Mouse (Mus musculus) kidney, embryonic 14.5 days (tissue): ENCODE measurements at regions not wholly inside any gene's neighbourhood (a gene's known extent, or its start where the extent isn't known, plus 50 kb on each side); places are given as distances from the start of the nearest gene placed in this dataset.

Experiments used
- ATAC-seq: fragments of 200-750 bp; cut with Nextera tagmentation; 2 replicates; pipeline ENCODE4 v1.8.0; 2017; ENCODE audit warnings: moderate number of reproducible peaks, mild to moderate bottlenecking, moderate TSS enrichment, moderate library complexity; ENCODE audit not compliant: low FRiP score, low TSS enrichment
- H3K27ac ChIP-seq: fragments of 300-500 bp; sonication (generic); 2 replicates; pipeline ENCODE4 v1.5.1; 2014; ENCODE audit warnings: low read depth, mild to moderate bottlenecking, low read length, moderate library complexity, mixed read lengths
- H3K27me3 ChIP-seq: fragments of 300-500 bp; sonication (generic); 2 replicates; pipeline ENCODE4 v1.6.1; 2014; ENCODE audit warnings: mild to moderate bottlenecking, low read length; ENCODE audit not compliant: control insufficient read depth, insufficient read depth
- H3K36me3 ChIP-seq: fragments of 300-500 bp; sonication (generic); 2 replicates; pipeline ENCODE4 v1.6.1; 2014; ENCODE audit warnings: low read length, mixed read lengths; ENCODE audit not compliant: control insufficient read depth, insufficient read depth
- H3K4me1 ChIP-seq: fragments of 300-500 bp; sonication (generic); 2 replicates; pipeline ENCODE4 v1.6.1; 2014; ENCODE audit warnings: low read length, mixed read lengths; ENCODE audit not compliant: control insufficient read depth, insufficient read depth
- H3K4me2 ChIP-seq: fragments of 300-500 bp; sonication (generic); replicated peaks from 2 replicates; pipeline ENCODE4 v1.6.1; 2014; ENCODE audit warnings: low read depth, mild to moderate bottlenecking, low read length
- H3K4me3 ChIP-seq: fragments of 300-500 bp; sonication (generic); 2 replicates; pipeline ENCODE4 v1.5.1; 2014; ENCODE audit warnings: mild to moderate bottlenecking, low read length
- H3K9ac ChIP-seq: fragments of 300-500 bp; sonication (generic); 2 replicates; pipeline ENCODE4 v1.6.1; 2014; ENCODE audit warnings: low read depth, mild to moderate bottlenecking, low read length, moderate library complexity
- H3K9me3 ChIP-seq: fragments of 300-500 bp; sonication (generic); 2 replicates; pipeline ENCODE4 v1.6.1; 2016; ENCODE audit warnings: low read length; ENCODE audit not compliant: control insufficient read depth
- WGBS: fragments of 180-500 bp; shearing (Covaris S2); extraction: QIAGEN DNeasy Blood & Tissue Kit; methylation state at CpG from one replicate; pipeline ENCODE4 v1.1.7; 2014; 5-methylcytosine and 5-hydroxymethylcytosine counted together

GRCm38 (mm10) chr1:152165490-152165905, 75.6 kb upstream of the 1700025G04Rik start:
- Histone ChIP-seq H3K4me3 (no peak overlapping the region), H3K27me3 (no peaks in the 10 kb centered on the region), H3K4me1 (no peaks in the 10 kb centered on the region), H3K9ac (no peak overlapping the region), H3K4me2 (no peak overlapping the region), H3K36me3 (no peaks in the 10 kb centered on the region), H3K27ac (no peak overlapping the region), H3K9me3 (no peaks in the 10 kb centered on the region)
- no peak for ATAC-seq
- 76% methylated on average over 5 of the region's 5 CpGs for WGBS

GRCm38 (mm10) chr1:152164843-152165489, 75.0 kb upstream of the 1700025G04Rik start:
- no peak for ATAC-seq
- 66% methylated on average over 12 of the region's 12 CpGs for WGBS
- Histone ChIP-seq H3K27ac (no peak overlapping the region), H3K9me3 (no peaks in the 10 kb centered on the region), H3K4me2 (no peak overlapping the region), H3K4me3 (no peak overlapping the region), H3K27me3 (no peaks in the 10 kb centered on the region), H3K4me1 (no peaks in the 10 kb centered on the region), H3K36me3 (no peaks in the 10 kb centered on the region), H3K9ac (no peak overlapping the region)

DNA sequence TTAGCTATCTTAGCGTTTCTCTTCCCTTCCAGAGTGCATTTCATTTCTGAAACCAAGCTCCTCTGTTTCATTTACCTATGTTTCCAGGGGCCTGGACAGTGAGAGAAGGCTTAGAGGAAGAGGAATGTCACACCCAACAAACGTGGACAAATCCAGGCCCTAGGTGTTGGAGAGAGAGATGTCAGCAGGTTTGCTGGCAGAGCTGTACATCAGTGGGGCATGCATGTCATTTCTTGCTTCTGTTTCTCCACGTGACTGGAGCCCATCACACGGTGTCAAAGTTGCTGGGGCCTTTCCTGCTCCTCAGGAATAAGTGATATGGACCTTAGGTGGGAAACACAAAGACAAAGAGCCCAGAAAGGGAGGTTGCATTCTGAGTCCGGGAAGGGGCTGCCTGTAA, 74.3 kb upstream of the 1700025G04Rik start:
- Histone ChIP-seq H3K4me1 (no peaks in the 10 kb centered on the region), H3K4me2 (no peak overlapping the region), H3K9me3 (no peaks in the 10 kb centered on the region), H3K4me3 (no peak overlapping the region), H3K27me3 (no peaks in the 10 kb centered on the region), H3K36me3 (no peaks in the 10 kb centered on the region), H3K9ac (no peak overlapping the region), H3K27ac (no peak overlapping the region)
- 77% methylated on average over 5 of the region's 5 CpGs for WGBS
- ATAC-seq = no peak

DNA sequence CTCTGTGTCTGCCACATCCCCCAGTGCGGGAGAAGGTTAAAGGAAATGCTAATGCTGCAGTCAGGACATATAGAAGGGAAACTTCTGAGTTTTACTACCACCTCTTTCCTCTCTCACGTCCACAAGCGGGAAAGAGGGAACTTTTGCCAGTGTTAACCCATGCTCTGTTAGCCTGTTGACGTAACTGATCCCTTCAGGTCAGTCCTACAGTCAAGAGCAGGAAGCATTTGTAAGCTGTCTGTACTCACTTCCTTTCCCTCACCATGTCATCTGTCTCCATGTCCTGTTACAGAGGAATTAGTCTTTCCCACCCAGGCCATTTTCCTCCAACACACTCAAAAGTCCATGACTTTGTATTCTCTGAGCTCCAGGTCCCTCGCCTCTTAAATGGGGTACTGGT, 62.5 kb upstream of the 1700025G04Rik start:
- no peak overlapping the region; the same call in 1 of the 2 replicates for H3K27ac ChIP-seq
- no peaks in the 10 kb centered on the region for H3K9me3 ChIP-seq
- H3K4me3 ChIP-seq = no peak overlapping the region
- H3K9ac ChIP-seq = no peak overlapping the region
- H3K36me3 ChIP-seq = no peaks in the 10 kb centered on the region
- ATAC-seq = no peak
- no peak overlapping the region for H3K4me2 ChIP-seq
- H3K4me1 ChIP-seq = 0 out of 2 replicates have a peak, but pooled peaks cover 2% of the 10 kb centered on the region
- WGBS = 55% methylated on average over 5 of the region's 5 CpGs
- no peaks in the 10 kb centered on the region for H3K27me3 ChIP-seq

- no peak overlapping the region for H3K9ac ChIP-seq
- H3K9me3 ChIP-seq = no peaks in the 10 kb centered on the region
- H3K4me1 ChIP-seq = 0 out of 2 replicates have a peak, but pooled peaks cover 2% of the 10 kb centered on the region
- H3K27me3 ChIP-seq = no peaks in the 10 kb centered on the region
- no peaks in the 10 kb centered on the region for H3K36me3 ChIP-seq
- no peak for ATAC-seq
- H3K27ac ChIP-seq = no peak overlapping the region
- no peak overlapping the region for H3K4me2 ChIP-seq
- H3K4me3 ChIP-seq = no peak overlapping the region
- 80% methylated on average over 3 of the region's 3 CpGs for WGBS
Observed at GRCm38 (mm10) chr1:152148731-152149130, 58.8 kb upstream of the 1700025G04Rik start.

DNA sequence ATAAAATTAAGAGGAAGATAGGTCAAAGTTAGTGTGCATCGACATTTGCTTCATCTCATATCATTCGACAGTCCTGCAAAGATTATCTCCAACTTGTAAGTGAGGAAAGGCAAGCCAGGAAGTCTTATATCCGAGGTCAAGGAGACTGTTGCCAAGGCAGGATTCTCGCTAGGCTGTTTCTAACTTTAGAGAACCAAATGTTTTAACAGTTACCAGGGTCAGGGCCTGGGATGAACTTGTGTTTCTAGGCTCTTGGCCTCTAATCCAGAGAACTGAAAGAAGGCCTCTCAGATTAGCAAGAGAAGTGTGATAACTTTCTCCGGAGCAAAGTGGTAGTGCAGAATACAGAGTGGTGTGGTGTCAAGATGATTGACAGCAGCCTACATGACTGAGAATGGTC, 50.2 kb upstream of the 1700025G04Rik start:
- H3K27me3 ChIP-seq = no peaks in the 10 kb centered on the region
- no peak overlapping the region for H3K9ac ChIP-seq
- H3K4me1 ChIP-seq = no peaks in the 10 kb centered on the region
- no peak for ATAC-seq
- WGBS = 74% methylated on average over 5 of the region's 5 CpGs
- H3K36me3 ChIP-seq = no peaks in the 10 kb centered on the region
- H3K9me3 ChIP-seq = no peaks in the 10 kb centered on the region
- H3K4me3 ChIP-seq = no peak overlapping the region
- no peak overlapping the region for H3K27ac ChIP-seq
- no peak overlapping the region for H3K4me2 ChIP-seq
